Mouse (Mus musculus) cortical plate, adult 2 months (tissue): Measurements from ENCODE around the gene Tmem256.
"Not testable (repeated sequence)": the region's sequence is repeated elsewhere in the genome, so short reads cannot be mapped to it uniquely, and the experiment has no call there.

ENCODE experiments used
- CTCF ChIP-seq: fragments of 200-500 bp; IDR thresholded peaks from 2 replicates; pipeline ENCODE4 v1.5.1; 2011; ENCODE audit warnings: mild to moderate bottlenecking, control low read depth, low read length; ENCODE audit not compliant: insufficient read depth; ENCODE audit errors: extremely low read depth
- POLR2A ChIP-seq: fragments of 200-500 bp; IDR thresholded peaks from 2 replicates; pipeline ENCODE4 v1.6.1; 2011; ENCODE audit warnings: mild to moderate bottlenecking, low read length, control low read depth; ENCODE audit not compliant: insufficient read depth; ENCODE audit errors: extremely low read depth

DNA sequence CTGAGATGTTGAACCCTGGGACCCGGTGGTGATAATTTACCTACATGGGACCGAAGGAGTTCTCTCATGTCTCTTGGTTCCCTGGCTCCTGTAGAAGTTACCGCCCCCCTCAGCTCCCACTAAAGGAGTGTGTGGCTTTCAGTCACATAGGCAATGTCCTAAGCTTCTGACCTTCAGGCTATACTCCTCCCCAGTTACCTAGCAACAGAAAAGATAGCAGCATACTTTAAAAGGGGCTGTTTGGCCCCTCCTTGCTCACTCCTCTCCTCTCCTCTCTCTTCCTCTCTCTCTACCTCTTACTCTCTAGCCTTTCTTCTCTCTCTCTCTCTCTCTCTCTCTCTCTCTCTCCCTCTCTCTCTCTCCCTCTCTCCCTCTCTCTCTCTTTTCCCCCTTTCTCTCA, 25.4 kb downstream of the Tmem256 start:
- TF ChIP-seq CTCF, POLR2A: not testable (repeated sequence)
